Mouse (Mus musculus) liver, embryonic 13.5 days (tissue): ENCODE data around the gene Nup210l. TPM values are rescaled to one million over a fixed set of nuclear protein-coding genes. Genes with fewer than 3 reads are reported as not detected.
A peak's percentile ranks its signal among the peaks of the same experiment; 100 is the strongest.

Experiments
- microRNA counts: library from miRNA; unstranded; fragments of <30 nt; microRNA quantifications from one replicate; lab custom pipeline; 2016
- microRNA-seq: library from miRNA; unstranded; fragments of <30 nt; microRNA quantifications from one replicate; pipeline ENCODE4, GENCODE M21; 2016
- polyA plus RNA-seq: library from polyadenylated mRNA; unstranded; fragments of >200 nt; fragmentation: Nextera tagmentation; extraction: Ambion mirVana; gene quantifications from 2 replicates; pipeline ENCODE4 v1.2.1, GENCODE M21; 2015

Nup210l gene
- polyA plus RNA-seq, 1 experiment from 2014 or later = 0.05 TPM

MicroRNA genes within 50 kb of the gene (microRNA counts, 519-probe panel; counts per million panel counts)
- 5,423 counts per million, percentile 60 among the panel's probes with 10 or more counts for microRNA mmu-miR-190b (lab: Ali Mortazavi, UCI)

Small RNAs within 50 kb of the gene (microRNA-seq; reads per million reads assigned to microRNA genes)
- 21.4 reads per million, percentile 34 among the genes with 10 or more reads in this experiment for gene Mir190b

Other genes starting within 250 kb of the Nup210l start
- 1.9 and 2.2 TPM in 2 replicates for gene Il6ra, start 190.9 kb upstream of the Nup210l start, polyA plus RNA-seq
- 1.4 and 2.2 TPM in 2 replicates for gene Atp8b2, start 140.6 kb upstream of the Nup210l start, polyA plus RNA-seq
- gene Hax1, start 105.4 kb upstream of the Nup210l start, polyA plus RNA-seq = 130 and 137 TPM in 2 replicates
- 99.3 and 110 TPM in 2 replicates for gene 4933434E20Rik, start 52.5 kb upstream of the Nup210l start, polyA plus RNA-seq
- 72.2 and 91.6 TPM in 2 replicates for gene Ubap2l, start 51.5 kb upstream of the Nup210l start, polyA plus RNA-seq
- 246 and 283 TPM in 2 replicates for gene Tpm3, start 31.5 kb upstream of the Nup210l start, polyA plus RNA-seq
- 679 and 820 TPM in 2 replicates for gene Rps27, start 109.5 kb downstream of the Nup210l start, polyA plus RNA-seq
- 5.9 and 6.0 TPM in 2 replicates for gene Rab13, start 109.6 kb downstream of the Nup210l start, polyA plus RNA-seq
- 59.5 and 61.1 TPM in 2 replicates for gene Jtb, start 127.5 kb downstream of the Nup210l start, polyA plus RNA-seq
- gene Creb3l4, start 139.4 kb downstream of the Nup210l start, polyA plus RNA-seq = 0.36 and 0.41 TPM in 2 replicates
- gene Slc39a1, start 144.0 kb downstream of the Nup210l start, polyA plus RNA-seq = 31.6 and 34.1 TPM in 2 replicates
- 4.2 and 7.6 TPM in 2 replicates for gene Crtc2, start 150.0 kb downstream of the Nup210l start, polyA plus RNA-seq
- 1.6 and 2.0 TPM in 2 replicates for gene Dennd4b, start 161.1 kb downstream of the Nup210l start, polyA plus RNA-seq
- 3.7 and 4.0 TPM in 2 replicates for gene Gatad2b, start 189.0 kb downstream of the Nup210l start, polyA plus RNA-seq